Mouse (Mus musculus) liver, postnatal 0 days (tissue): ENCODE measurements around the gene Arl3. TPM values are rescaled to one million over a fixed set of nuclear protein-coding genes. Genes with fewer than 3 reads are reported as not detected.

Source experiments
- ATAC-seq: fragments of 200-750 bp; cut with Nextera tagmentation; 2 replicates; pipeline ENCODE4 v1.8.0; 2017; ENCODE audit warnings: mild to moderate bottlenecking, moderate library complexity
- DNase-seq: peaks from one replicate; pipeline ENCODE4 v3.0.0-alpha.2; 2016
- H3K27ac ChIP-seq: fragments of 300-500 bp; sonication (generic); 2 replicates; pipeline ENCODE4 v1.5.1; 2014; ENCODE audit warnings: antibody characterized with exemption, moderate library complexity, mild to moderate bottlenecking, low read depth
- H3K27me3 ChIP-seq: fragments of 300-500 bp; sonication (generic); 2 replicates; pipeline ENCODE4 v1.6.1; 2014; ENCODE audit warnings: low read length, control low read depth, mixed read lengths; ENCODE audit not compliant: insufficient read depth
- H3K36me3 ChIP-seq: fragments of 300-500 bp; sonication (generic); replicated peaks from 2 replicates; pipeline ENCODE4 v1.6.1; 2014; ENCODE audit warnings: mild to moderate bottlenecking, control low read depth, low read length, moderate library complexity, mixed read lengths; ENCODE audit not compliant: insufficient read depth
- H3K4me1 ChIP-seq: fragments of 300-500 bp; sonication (generic); 2 replicates; pipeline ENCODE4 v1.6.1; 2014; ENCODE audit warnings: antibody characterized with exemption, mild to moderate bottlenecking, control low read depth; ENCODE audit not compliant: insufficient read depth
- H3K4me2 ChIP-seq: fragments of 300-500 bp; sonication (generic); 2 replicates; pipeline ENCODE4 v1.6.1; 2014; ENCODE audit warnings: low read depth, mild to moderate bottlenecking, low read length, moderate library complexity, mixed read lengths
- H3K4me3 ChIP-seq: fragments of 300-500 bp; sonication (generic); 2 replicates; pipeline ENCODE4 v1.5.1; 2014; ENCODE audit warnings: low read depth, low read length
- H3K9ac ChIP-seq: fragments of 300-500 bp; sonication (generic); replicated peaks from 2 replicates; pipeline ENCODE4 v1.6.1; 2014; ENCODE audit warnings: mild to moderate bottlenecking, moderate library complexity
- H3K9me3 ChIP-seq: fragments of 300-500 bp; sonication (generic); 2 replicates; pipeline ENCODE4 v1.6.1; 2016; ENCODE audit warnings: mild to moderate bottlenecking, control low read depth, low read length, mixed read lengths
- CTCF ChIP-seq: sonication (generic); IDR thresholded peaks from 2 replicates; pipeline ENCODE4 v1.5.1; 2016; ENCODE audit warnings: antibody characterized with exemption, low read depth
- EP300 ChIP-seq: IDR thresholded peaks from 2 replicates; pipeline ENCODE4 v1.6.1; 2016; ENCODE audit warnings: antibody characterized with exemption, low read depth, mild to moderate bottlenecking
- WGBS: fragments of 180-500 bp; shearing (Covaris S2); extraction: QIAGEN DNeasy Blood & Tissue Kit; methylation state at CpG from one replicate; pipeline ENCODE4 v1.1.7; 2014; ENCODE audit not compliant: insufficient replicate concordance; 5-methylcytosine and 5-hydroxymethylcytosine counted together
- polyA plus RNA-seq: library from polyadenylated mRNA; unstranded; fragments of >200 nt; fragmentation: Nextera tagmentation; extraction: Ambion mirVana; gene quantifications from 2 replicates; pipeline ENCODE4 v1.2.1, GENCODE M21; 2015

Gene Arl3
- polyA plus RNA-seq, 1 experiment from 2014 or later: 17.0 TPM

DNA sequence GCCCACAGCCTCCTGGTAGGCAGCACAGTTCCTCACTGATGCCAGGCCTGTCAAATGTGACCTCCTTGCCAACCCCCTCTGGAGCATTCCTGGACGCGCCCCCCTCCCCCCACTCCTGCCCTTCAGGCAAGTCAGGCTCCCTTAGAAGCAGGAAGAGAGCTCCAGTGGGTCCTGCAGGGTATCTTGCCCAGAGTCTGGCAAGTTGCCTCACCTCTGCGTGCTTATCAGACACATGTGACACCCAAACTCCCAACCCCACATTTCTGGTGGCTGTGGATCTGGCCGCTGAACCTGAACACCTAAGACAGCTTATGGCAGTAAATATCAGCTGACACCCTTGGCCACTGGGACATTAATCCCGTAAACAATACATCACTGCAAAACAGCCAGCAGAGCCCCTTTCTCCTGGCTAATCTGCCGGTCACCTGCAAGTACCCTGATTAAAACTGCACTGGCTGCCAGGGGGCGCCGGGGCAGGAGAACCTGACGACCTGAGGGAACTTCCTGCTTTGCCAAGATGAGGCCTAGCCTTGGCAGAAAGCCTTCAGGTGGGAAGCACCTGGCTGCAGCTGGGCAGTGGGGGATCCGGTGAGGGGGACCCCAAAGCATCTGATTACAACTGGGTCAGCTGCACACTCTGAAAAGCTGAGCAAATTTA, 40.8 kb downstream of the Arl3 start:
- 0 out of 2 replicates have a peak overlapping the region, but pooled peaks have one; percentile 12 for H3K27ac ChIP-seq
- no peaks in the 10 kb centered on the region for H3K27me3 ChIP-seq
- peak; percentile 22; the same call in 1 of the 2 replicates for TF ChIP-seq CTCF
- TF ChIP-seq EP300: no peak

DNA sequence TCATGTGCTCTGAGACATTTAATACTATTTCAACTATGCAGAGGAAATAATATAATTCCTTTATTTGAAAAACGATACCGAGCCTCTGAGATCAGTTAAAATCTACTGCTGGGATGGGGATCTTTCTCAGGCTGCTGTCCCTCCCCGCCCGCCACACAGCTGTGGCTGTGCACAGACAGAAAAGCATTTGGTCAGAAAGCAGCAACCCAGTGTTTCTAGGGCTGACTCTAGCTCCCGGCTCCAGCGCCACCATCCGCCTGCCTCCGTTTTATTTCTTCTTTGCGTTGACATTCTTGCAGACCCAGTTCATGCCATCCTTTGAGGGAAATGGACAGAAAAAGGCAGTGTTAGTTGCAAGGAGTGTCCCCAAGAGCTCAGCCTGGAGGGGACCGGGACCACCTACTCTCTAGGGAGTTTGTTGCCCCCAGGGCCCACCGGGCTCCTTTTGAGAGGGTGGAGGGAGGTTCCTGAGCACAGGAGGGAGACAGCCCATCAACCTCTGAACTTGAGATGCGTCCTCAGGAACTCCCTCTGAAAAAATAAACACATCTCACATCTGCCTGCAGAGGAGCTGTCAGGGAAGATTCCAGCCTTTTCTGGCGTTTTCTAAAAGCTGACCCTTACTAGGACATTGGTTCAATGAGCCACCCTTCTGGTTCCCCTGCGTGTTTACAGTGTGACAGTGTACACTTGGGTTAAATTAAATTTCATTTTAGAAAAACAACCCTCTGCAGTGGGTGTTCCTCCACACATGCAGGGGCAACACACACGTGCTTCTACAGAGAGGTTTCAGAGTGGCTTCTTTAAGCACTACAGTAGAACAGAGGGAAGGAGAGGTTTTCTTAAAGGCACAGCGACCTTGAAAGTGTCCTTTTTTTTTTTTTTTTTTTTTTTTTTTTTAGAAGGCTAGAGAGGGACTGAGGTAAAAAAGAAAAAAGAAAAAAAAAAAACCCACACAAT, 41.6 kb downstream of the Arl3 start:
- Histone ChIP-seq H3K9ac (no peak overlapping the region), H3K9me3 (no peaks in the 10 kb centered on the region), H3K36me3 (no peaks in the 10 kb centered on the region), H3K27me3 (no peaks in the 10 kb centered on the region), H3K4me2 (peak overlapping the region; percentile 38; the same call in 1 of the 2 replicates), H3K4me3 (no peak overlapping the region), H3K4me1 (peaks cover 46% of the 10 kb centered on the region), H3K27ac (no peak overlapping the region)
- 41% methylated on average over 16 of the region's 16 CpGs for WGBS
- TF ChIP-seq CTCF (no peak), EP300 (no peak)
- DNase-seq (no peak), ATAC-seq (no peak)

More for the DNA sequence above, 40.8 kb downstream of the Arl3 start:
- peaks cover 46% of the 10 kb centered on the region for H3K4me1 ChIP-seq
- ATAC-seq: peak; percentile 58
- H3K4me3 ChIP-seq: no peak overlapping the region
- peak overlapping the region; percentile 38; the same call in 1 of the 2 replicates for H3K4me2 ChIP-seq
- no peaks in the 10 kb centered on the region for H3K36me3 ChIP-seq
- H3K9ac ChIP-seq: no peak overlapping the region
- peak; percentile 61 for DNase-seq
- no peaks in the 10 kb centered on the region for H3K9me3 ChIP-seq
- WGBS: 25% methylated on average over 10 of the region's 10 CpGs

DNA sequence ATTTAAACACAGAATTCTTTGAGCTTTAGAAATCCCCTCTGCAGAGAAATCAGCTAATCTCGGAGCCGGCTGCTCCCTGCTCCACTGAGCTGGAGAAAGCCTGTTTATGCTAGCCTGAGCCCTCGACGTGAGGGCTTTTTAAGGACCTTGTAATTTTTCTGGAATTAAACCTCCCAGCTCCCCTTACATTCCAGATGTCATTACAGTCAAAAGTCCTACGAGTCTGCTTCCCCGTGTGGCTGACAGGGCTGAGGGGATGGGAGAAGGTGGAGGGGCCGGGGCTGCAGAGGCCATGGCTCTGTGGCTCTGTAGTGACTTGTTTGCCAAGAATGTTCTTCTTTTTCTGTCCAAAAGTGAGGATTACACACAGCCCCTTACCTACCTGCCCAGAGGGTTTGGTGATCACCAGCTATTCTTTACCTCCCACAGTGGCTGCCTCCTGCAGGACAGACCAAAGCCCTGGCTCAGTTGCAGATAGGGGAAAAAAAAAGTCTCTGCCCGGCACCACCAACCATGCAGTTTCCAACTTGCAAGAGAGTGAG, 42.5 kb downstream of the Arl3 start:
- TF ChIP-seq CTCF (no peak), EP300 (no peak)
- 57% methylated on average over 8 of the region's 8 CpGs for WGBS
- H3K36me3 ChIP-seq: no peaks in the 10 kb centered on the region
- H3K9ac ChIP-seq: no peak overlapping the region
- DNase-seq (no peak), ATAC-seq (no peak)
- no peak overlapping the region for H3K27ac ChIP-seq
- H3K4me2 ChIP-seq: no peak overlapping the region
- peaks cover 46% of the 10 kb centered on the region for H3K4me1 ChIP-seq
- H3K4me3 ChIP-seq: no peak overlapping the region
- no peaks in the 10 kb centered on the region for H3K27me3 ChIP-seq
- no peaks in the 10 kb centered on the region for H3K9me3 ChIP-seq

DNA sequence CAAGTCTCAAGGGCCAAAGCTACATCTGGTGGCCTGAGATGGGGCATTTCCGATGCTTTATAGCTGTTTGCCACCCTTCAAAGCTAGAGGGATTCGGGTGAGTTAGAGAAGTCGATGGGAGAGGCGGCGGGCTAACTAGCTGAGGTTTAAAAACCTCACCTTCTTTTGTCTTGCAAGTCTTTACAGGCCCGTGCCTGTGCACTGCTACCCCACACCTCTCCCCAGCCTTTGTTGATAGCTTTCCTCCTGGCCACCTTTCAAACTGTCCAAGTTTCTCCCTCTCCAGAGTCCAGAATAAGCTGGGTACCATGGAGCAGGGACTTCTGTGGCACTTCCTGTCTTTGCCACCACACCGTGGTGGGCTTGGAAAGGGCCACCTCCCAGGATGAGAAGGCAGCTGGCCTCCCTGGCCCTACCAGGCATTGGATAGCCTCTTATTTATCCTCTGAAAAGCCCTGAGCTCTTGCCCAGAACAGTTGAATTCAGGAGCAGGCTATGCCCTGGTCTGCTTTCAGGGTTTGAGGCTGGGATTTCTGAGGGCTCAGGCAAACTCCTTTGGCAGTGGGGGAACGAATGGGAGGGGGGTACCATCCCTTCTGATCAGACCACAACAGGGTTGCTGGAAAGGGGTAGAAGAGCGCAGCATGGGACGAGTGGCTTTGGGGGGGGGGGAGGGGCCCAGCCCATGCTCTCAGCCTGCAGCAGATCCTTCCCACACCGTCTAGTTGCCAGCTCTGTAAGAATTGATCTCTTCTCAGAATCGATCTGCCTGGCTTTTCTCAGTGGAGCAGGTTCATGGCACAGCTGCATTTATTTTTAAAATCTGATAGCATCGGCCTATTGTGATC, 43.2 kb downstream of the Arl3 start:
- 0 out of 2 replicates have a peak overlapping the region, but pooled peaks have one; percentile 2 for H3K9ac ChIP-seq
- WGBS: 41% methylated on average over 13 of the region's 13 CpGs
- no peak overlapping the region for H3K4me3 ChIP-seq
- no peak for TF ChIP-seq EP300
- TF ChIP-seq CTCF: no peak
- ATAC-seq: no peak
- DNase-seq: no peak
- no peak overlapping the region for H3K27ac ChIP-seq
- H3K4me1 ChIP-seq: peaks cover 50% of the 10 kb centered on the region
- H3K36me3 ChIP-seq: no peaks in the 10 kb centered on the region
- no peaks in the 10 kb centered on the region for H3K27me3 ChIP-seq
- H3K9me3 ChIP-seq: no peaks in the 10 kb centered on the region
- peak overlapping the region; percentile 73; the same call in 1 of the 2 replicates for H3K4me2 ChIP-seq

DNA sequence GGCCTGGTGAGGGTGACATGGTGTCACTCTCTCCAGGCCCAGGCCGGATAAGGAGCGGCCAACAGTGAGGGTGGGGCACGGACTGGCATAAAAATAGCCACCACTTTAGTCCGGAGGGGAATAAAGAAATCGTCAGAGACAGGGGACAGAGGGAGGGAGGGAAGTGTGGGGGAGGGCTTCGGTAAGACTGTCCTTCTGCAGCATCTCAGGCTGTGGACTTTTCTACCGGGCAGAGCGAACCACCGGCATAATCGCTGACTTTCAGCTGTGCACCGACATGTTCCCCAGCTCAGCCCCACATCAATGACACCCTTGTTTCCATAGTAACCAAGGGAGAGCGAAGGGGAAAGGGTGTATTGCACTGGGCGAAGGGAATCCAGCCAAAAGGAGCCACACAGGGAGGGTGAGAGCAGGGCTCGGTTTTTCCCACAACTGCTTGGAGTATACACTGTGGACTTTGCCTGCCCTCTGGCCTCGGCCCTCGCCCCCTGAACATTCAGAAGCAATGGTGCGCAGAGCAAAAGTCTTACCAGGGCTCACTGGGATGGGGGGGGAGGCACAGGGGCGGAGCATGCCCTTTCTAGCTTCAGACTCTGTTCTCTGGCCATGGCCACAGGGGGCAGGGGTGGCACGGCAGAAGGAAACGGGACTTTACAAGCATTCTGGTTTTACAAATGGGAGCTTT, 44.3 kb downstream of the Arl3 start:
- H3K4me2 ChIP-seq: peak overlapping the region; percentile 73
- DNase-seq: peak; percentile 74
- no peak for TF ChIP-seq EP300
- TF ChIP-seq CTCF: peak; percentile 41
- H3K27ac ChIP-seq: no peak overlapping the region
- H3K36me3 ChIP-seq: no peaks in the 10 kb centered on the region
- ATAC-seq: peak; percentile 64
- H3K4me3 ChIP-seq: peak overlapping the region; percentile 36
- peaks cover 61% of the 10 kb centered on the region for H3K4me1 ChIP-seq
- peaks cover 1% of the 10 kb centered on the region; the same call in 1 of the 2 replicates for H3K27me3 ChIP-seq
- H3K9ac ChIP-seq: peak overlapping the region; percentile 2
- no peaks in the 10 kb centered on the region for H3K9me3 ChIP-seq
- 3% methylated on average over 20 of the region's 20 CpGs for WGBS
